Mouse (Mus musculus): ENCODE results near the gene Lrrtm3. TPM values are rescaled to one million over a fixed set of nuclear protein-coding genes. Genes with fewer than 3 reads are reported as not detected.
A peak's percentile ranks its signal among the peaks of the same experiment; 100 is the strongest.

Gene Lrrtm3
- polyA plus RNA-seq, 1 experiment from 2014 or later = 0.86 TPM

DNA sequence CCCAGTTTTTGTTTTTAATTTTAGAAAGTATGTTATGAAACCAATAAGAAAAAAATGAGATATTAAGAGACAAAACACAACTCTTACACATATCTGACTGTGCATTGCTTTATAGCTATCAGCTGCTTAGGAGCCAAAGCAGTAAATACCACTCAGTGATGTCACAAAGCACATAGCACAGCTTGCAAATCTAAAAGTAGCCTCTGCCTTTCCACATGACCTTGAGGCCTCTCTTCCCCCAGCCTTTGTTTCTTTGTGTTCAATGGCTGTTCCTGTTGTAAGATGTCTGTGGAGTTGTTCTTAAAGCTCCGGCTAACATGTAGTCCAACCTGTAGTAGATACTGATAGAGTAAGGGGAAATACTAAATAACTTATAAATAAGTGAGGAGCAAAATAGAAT is 69.7 kb downstream of the Lrrtm3 start:
- Histone ChIP-seq H3K27me3 (ENCODE audit: control insufficient read depth, insufficient read depth, low read length) (no peaks in the 10 kb centered on the region), H3K27ac (ENCODE audit: low read depth, low read length) (0 out of 2 replicates have a peak overlapping the region, but pooled peaks have one; percentile 22), H3K4me2 (no peak overlapping the region), H3K9ac (ENCODE audit: low read depth, low read length) (no peak overlapping the region), H3K36me3 (ENCODE audit: control insufficient read depth, insufficient read depth, low read length) (no peaks in the 10 kb centered on the region), H3K4me1 (ENCODE audit: control insufficient read depth, insufficient read depth, low read length) (no peaks in the 10 kb centered on the region), H3K4me3 (ENCODE audit: low read depth, low read length) (no peak overlapping the region), H3K9me3 (replicated peaks; ENCODE audit: control insufficient read depth, low read length) (no peaks in the 10 kb centered on the region)
- WGBS (ENCODE audit: insufficient replicate concordance) = 65% methylated on average over 1 of the region's 1 CpGs
- ATAC-seq (replicated peaks; ENCODE audit: insufficient number of reproducible peaks, low FRiP score, low TSS enrichment) = no peak

DNA sequence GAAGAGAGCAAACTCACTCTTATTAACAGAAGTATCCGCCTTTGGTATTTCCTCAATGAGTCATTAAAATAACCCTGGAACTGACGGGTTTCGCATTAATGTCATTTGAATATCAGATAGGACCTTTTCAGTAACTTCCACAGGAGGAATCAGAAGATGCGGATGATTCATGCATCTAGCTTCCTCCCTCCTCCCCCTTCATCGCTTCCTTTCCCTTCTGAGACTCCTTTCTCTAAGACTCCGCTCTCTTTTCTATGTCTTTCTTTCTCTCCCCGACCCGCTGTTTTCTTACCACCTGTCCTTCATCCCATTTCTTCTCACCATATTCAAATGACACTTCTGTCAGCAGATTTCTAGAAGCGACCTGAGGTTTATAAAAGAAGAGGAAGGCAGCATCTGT is 88.1 kb downstream of the Lrrtm3 start:
- Histone ChIP-seq H3K4me1 (ENCODE audit: control insufficient read depth, insufficient read depth, low read length) (no peaks in the 10 kb centered on the region), H3K27me3 (ENCODE audit: control insufficient read depth, insufficient read depth, low read length) (no peaks in the 10 kb centered on the region), H3K4me2 (no peak overlapping the region), H3K9me3 (replicated peaks; ENCODE audit: control insufficient read depth, low read length) (no peaks in the 10 kb centered on the region), H3K36me3 (ENCODE audit: control insufficient read depth, insufficient read depth, low read length) (no peaks in the 10 kb centered on the region), H3K4me3 (ENCODE audit: low read depth, low read length) (no peak overlapping the region), H3K27ac (ENCODE audit: low read depth, low read length) (no peak overlapping the region), H3K9ac (ENCODE audit: low read depth, low read length) (no peak overlapping the region)
- no peak for ATAC-seq (replicated peaks; ENCODE audit: insufficient number of reproducible peaks, low FRiP score, low TSS enrichment)
- WGBS (ENCODE audit: insufficient replicate concordance) = 78% methylated on average over 9 of the region's 9 CpGs

GRCm38 (mm10) chr10:64001531-64001930 is 88.5 kb downstream of the Lrrtm3 start:
- H3K4me1 ChIP-seq (ENCODE audit: control insufficient read depth, insufficient read depth, low read length) = no peaks in the 10 kb centered on the region
- no peak overlapping the region for H3K27ac ChIP-seq (ENCODE audit: low read depth, low read length)
- H3K9me3 ChIP-seq (replicated peaks; ENCODE audit: control insufficient read depth, low read length) = no peaks in the 10 kb centered on the region
- no peak overlapping the region for H3K4me3 ChIP-seq (ENCODE audit: low read depth, low read length)
- ATAC-seq (replicated peaks; ENCODE audit: insufficient number of reproducible peaks, low FRiP score, low TSS enrichment) = no peak
- 72% methylated on average over 6 of the region's 6 CpGs for WGBS (ENCODE audit: insufficient replicate concordance)
- no peaks in the 10 kb centered on the region for H3K36me3 ChIP-seq (ENCODE audit: control insufficient read depth, insufficient read depth, low read length)
- H3K27me3 ChIP-seq (ENCODE audit: control insufficient read depth, insufficient read depth, low read length) = no peaks in the 10 kb centered on the region
- H3K9ac ChIP-seq (ENCODE audit: low read depth, low read length) = no peak overlapping the region
- H3K4me2 ChIP-seq = no peak overlapping the region

- no peak for ATAC-seq (replicated peaks; ENCODE audit: insufficient number of reproducible peaks, low FRiP score, low TSS enrichment)
- H3K36me3 ChIP-seq (ENCODE audit: control insufficient read depth, insufficient read depth, low read length) = no peaks in the 10 kb centered on the region
- no peaks in the 10 kb centered on the region for H3K9me3 ChIP-seq (replicated peaks; ENCODE audit: control insufficient read depth, low read length)
- no peak overlapping the region for H3K9ac ChIP-seq (ENCODE audit: low read depth, low read length)
- no peak overlapping the region for H3K4me3 ChIP-seq (ENCODE audit: low read depth, low read length)
- H3K4me2 ChIP-seq = no peak overlapping the region
- H3K27ac ChIP-seq (ENCODE audit: low read depth, low read length) = no peak overlapping the region
- no peaks in the 10 kb centered on the region for H3K27me3 ChIP-seq (ENCODE audit: control insufficient read depth, insufficient read depth, low read length)
- 79% methylated on average over 5 of the region's 5 CpGs for WGBS (ENCODE audit: insufficient replicate concordance)
- no peaks in the 10 kb centered on the region for H3K4me1 ChIP-seq (ENCODE audit: control insufficient read depth, insufficient read depth, low read length)
Measured at GRCm38 (mm10) chr10:63994251-63994650, 95.8 kb downstream of the Lrrtm3 start.

- Histone ChIP-seq H3K36me3 (ENCODE audit: control insufficient read depth, insufficient read depth, low read length) (no peaks in the 10 kb centered on the region), H3K9ac (ENCODE audit: low read depth, low read length) (no peak overlapping the region), H3K4me2 (no peak overlapping the region), H3K27me3 (ENCODE audit: control insufficient read depth, insufficient read depth, low read length) (no peaks in the 10 kb centered on the region), H3K27ac (ENCODE audit: low read depth, low read length) (no peak overlapping the region), H3K9me3 (replicated peaks; ENCODE audit: control insufficient read depth, low read length) (no peaks in the 10 kb centered on the region), H3K4me1 (ENCODE audit: control insufficient read depth, insufficient read depth, low read length) (no peaks in the 10 kb centered on the region), H3K4me3 (ENCODE audit: low read depth, low read length) (no peak overlapping the region)
- 73% methylated on average over 4 of the region's 4 CpGs for WGBS (ENCODE audit: insufficient replicate concordance)
- no peak for ATAC-seq (replicated peaks; ENCODE audit: insufficient number of reproducible peaks, low FRiP score, low TSS enrichment)
Measured at GRCm38 (mm10) chr10:63985576-63985975, 104.5 kb downstream of the Lrrtm3 start.

GRCm38 (mm10) chr10:63979410-63979809 is 110.7 kb downstream of the Lrrtm3 start:
- Histone ChIP-seq H3K27me3 (ENCODE audit: control insufficient read depth, insufficient read depth, low read length) (no peaks in the 10 kb centered on the region), H3K36me3 (ENCODE audit: control insufficient read depth, insufficient read depth, low read length) (no peaks in the 10 kb centered on the region), H3K4me1 (ENCODE audit: control insufficient read depth, insufficient read depth, low read length) (no peaks in the 10 kb centered on the region; the same call in 1 of the 2 replicates), H3K4me2 (no peak overlapping the region), H3K27ac (ENCODE audit: low read depth, low read length) (no peak overlapping the region), H3K4me3 (ENCODE audit: low read depth, low read length) (no peak overlapping the region), H3K9ac (ENCODE audit: low read depth, low read length) (no peak overlapping the region), H3K9me3 (replicated peaks; ENCODE audit: control insufficient read depth, low read length) (no peaks in the 10 kb centered on the region)
- ATAC-seq (replicated peaks; ENCODE audit: insufficient number of reproducible peaks, low FRiP score, low TSS enrichment) = no peak
- 76% methylated on average over 2 of the region's 2 CpGs for WGBS (ENCODE audit: insufficient replicate concordance)

DNA sequence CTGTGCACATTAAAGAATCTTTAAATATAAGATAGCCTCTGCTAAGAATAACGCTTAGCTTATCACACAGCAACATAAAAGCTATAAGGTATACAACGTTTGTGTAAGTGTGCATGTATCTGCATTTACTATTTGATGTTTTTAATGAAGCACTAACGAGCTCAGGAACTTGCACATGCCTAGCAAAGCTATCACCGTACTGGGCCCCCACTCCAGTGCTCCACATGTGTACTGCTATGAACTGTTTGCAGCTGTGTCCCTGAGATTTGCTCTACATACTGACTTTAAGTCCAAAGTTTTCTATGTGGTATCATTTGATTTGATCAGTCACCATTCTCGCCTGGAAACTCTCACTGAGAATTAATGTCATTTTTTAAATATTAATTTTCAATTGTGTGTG is 111.1 kb downstream of the Lrrtm3 start:
- no peaks in the 10 kb centered on the region; the same call in 1 of the 2 replicates for H3K4me1 ChIP-seq (ENCODE audit: control insufficient read depth, insufficient read depth, low read length)
- ATAC-seq (replicated peaks; ENCODE audit: insufficient number of reproducible peaks, low FRiP score, low TSS enrichment) = no peak
- no peaks in the 10 kb centered on the region for H3K27me3 ChIP-seq (ENCODE audit: control insufficient read depth, insufficient read depth, low read length)
- H3K9ac ChIP-seq (ENCODE audit: low read depth, low read length) = no peak overlapping the region
- H3K4me3 ChIP-seq (ENCODE audit: low read depth, low read length) = no peak overlapping the region
- no peak overlapping the region for H3K4me2 ChIP-seq
- H3K27ac ChIP-seq (ENCODE audit: low read depth, low read length) = no peak overlapping the region
- H3K9me3 ChIP-seq (replicated peaks; ENCODE audit: control insufficient read depth, low read length) = no peaks in the 10 kb centered on the region
- WGBS (ENCODE audit: insufficient replicate concordance) = 70% methylated on average over 5 of the region's 5 CpGs
- H3K36me3 ChIP-seq (ENCODE audit: control insufficient read depth, insufficient read depth, low read length) = no peaks in the 10 kb centered on the region

GRCm38 (mm10) chr10:63978535-63978934 is 111.5 kb downstream of the Lrrtm3 start:
- WGBS (ENCODE audit: insufficient replicate concordance) = 36% methylated on average over 3 of the region's 3 CpGs
- Histone ChIP-seq H3K27ac (ENCODE audit: low read depth, low read length) (no peak overlapping the region), H3K4me3 (ENCODE audit: low read depth, low read length) (no peak overlapping the region), H3K27me3 (ENCODE audit: control insufficient read depth, insufficient read depth, low read length) (no peaks in the 10 kb centered on the region), H3K4me2 (peak overlapping the region; percentile 41; the same call in 1 of the 2 replicates), H3K36me3 (ENCODE audit: control insufficient read depth, insufficient read depth, low read length) (no peaks in the 10 kb centered on the region), H3K9me3 (replicated peaks; ENCODE audit: control insufficient read depth, low read length) (no peaks in the 10 kb centered on the region), H3K4me1 (ENCODE audit: control insufficient read depth, insufficient read depth, low read length) (no peaks in the 10 kb centered on the region; the same call in 1 of the 2 replicates), H3K9ac (ENCODE audit: low read depth, low read length) (no peak overlapping the region)
- ATAC-seq (replicated peaks; ENCODE audit: insufficient number of reproducible peaks, low FRiP score, low TSS enrichment) = no peak

- H3K36me3 ChIP-seq (ENCODE audit: control insufficient read depth, insufficient read depth, low read length) = no peaks in the 10 kb centered on the region
- H3K4me1 ChIP-seq (ENCODE audit: control insufficient read depth, insufficient read depth, low read length) = no peaks in the 10 kb centered on the region; the same call in 1 of the 2 replicates
- no peak for ATAC-seq (replicated peaks; ENCODE audit: insufficient number of reproducible peaks, low FRiP score, low TSS enrichment)
- no peaks in the 10 kb centered on the region for H3K27me3 ChIP-seq (ENCODE audit: control insufficient read depth, insufficient read depth, low read length)
- H3K9me3 ChIP-seq (replicated peaks; ENCODE audit: control insufficient read depth, low read length) = no peaks in the 10 kb centered on the region
- no peak overlapping the region for H3K9ac ChIP-seq (ENCODE audit: low read depth, low read length)
- no peak overlapping the region for H3K4me3 ChIP-seq (ENCODE audit: low read depth, low read length)
- peak overlapping the region; percentile 41 for H3K4me2 ChIP-seq
- H3K27ac ChIP-seq (ENCODE audit: low read depth, low read length) = no peak overlapping the region
- 41% methylated on average over 11 of the region's 11 CpGs for WGBS (ENCODE audit: insufficient replicate concordance)
Measured at GRCm38 (mm10) chr10:63978101-63978500, 112.0 kb downstream of the Lrrtm3 start.

All from heart, embryonic 11.5 days (tissue).